Mouse (Mus musculus) forebrain, embryonic 11.5 days (tissue): ENCODE results near the gene Prss22. TPM values are rescaled to one million over a fixed set of nuclear protein-coding genes. Genes with fewer than 3 reads are reported as not detected.

Source experiments
- ATAC-seq: fragments of 200-750 bp; cut with Nextera tagmentation; replicated peaks from 2 replicates; pipeline ENCODE4 v1.8.0; 2017; ENCODE audit warnings: moderate TSS enrichment; ENCODE audit not compliant: low FRiP score
- DNase-seq: peaks from one replicate; pipeline ENCODE4 v3.0.0-alpha.2; 2017; ENCODE audit warnings: low spot score
- H3K27ac ChIP-seq: fragments of 300-500 bp; sonication (generic); 2 replicates; pipeline ENCODE4 v1.5.1; 2014; ENCODE audit warnings: low read depth, low read length
- H3K27me3 ChIP-seq: fragments of 300-500 bp; sonication (generic); 2 replicates; pipeline ENCODE4 v1.6.1; 2014; ENCODE audit warnings: mild to moderate bottlenecking, low read length, mixed read lengths; ENCODE audit not compliant: control insufficient read depth, insufficient read depth
- H3K36me3 ChIP-seq: fragments of 300-500 bp; sonication (generic); 2 replicates; pipeline ENCODE4 v1.6.1; 2014; ENCODE audit warnings: mild to moderate bottlenecking, low read length, moderate library complexity, mixed read lengths; ENCODE audit not compliant: control insufficient read depth, insufficient read depth
- H3K4me1 ChIP-seq: fragments of 300-500 bp; sonication (generic); replicated peaks from 2 replicates; pipeline ENCODE4 v1.6.1; 2014; ENCODE audit warnings: low read length, mixed read lengths; ENCODE audit not compliant: control insufficient read depth, insufficient read depth
- H3K4me2 ChIP-seq: fragments of 300-500 bp; sonication (generic); 2 replicates; pipeline ENCODE4 v1.6.1; 2014; ENCODE audit warnings: low read depth, mild to moderate bottlenecking, low read length, moderate library complexity, mixed read lengths; ENCODE audit not compliant: severe bottlenecking
- H3K4me3 ChIP-seq: fragments of 300-500 bp; sonication (generic); 2 replicates; pipeline ENCODE4 v1.5.1; 2014; ENCODE audit warnings: low read depth, low read length
- H3K9ac ChIP-seq: fragments of 300-500 bp; sonication (generic); 2 replicates; pipeline ENCODE4 v1.6.1; 2014; ENCODE audit warnings: low read length
- H3K9me3 ChIP-seq: fragments of 300-500 bp; sonication (generic); 2 replicates; pipeline ENCODE4 v1.6.1; 2016; ENCODE audit warnings: low read length, mixed read lengths; ENCODE audit not compliant: control insufficient read depth
- WGBS: fragments of 180-500 bp; shearing (Covaris S2); extraction: QIAGEN DNeasy Blood & Tissue Kit; methylation state at CpG from one replicate; pipeline ENCODE4 v1.1.7; 2014; 5-methylcytosine and 5-hydroxymethylcytosine counted together
- polyA plus RNA-seq: library from polyadenylated mRNA; unstranded; fragments of >200 nt; fragmentation: Nextera tagmentation; extraction: Ambion mirVana; gene quantifications from 2 replicates; pipeline ENCODE4 v1.2.1, GENCODE M21; 2014

Prss22 gene
- polyA plus RNA-seq, 1 experiment from 2014 or later = not detected

- 0 out of 2 replicates have a peak, but pooled peaks cover 3% of the 10 kb centered on the region for H3K4me1 ChIP-seq
- 75% methylated on average over 9 of the region's 9 CpGs for WGBS
- no peak overlapping the region for H3K27ac ChIP-seq
- H3K4me2 ChIP-seq = peak overlapping the region; percentile 37; the same call in 1 of the 2 replicates
- H3K4me3 ChIP-seq = no peak overlapping the region
- H3K36me3 ChIP-seq = no peaks in the 10 kb centered on the region
- peak; percentile 63 for ATAC-seq
- no peak for DNase-seq
- no peaks in the 10 kb centered on the region for H3K27me3 ChIP-seq
- peak overlapping the region; percentile 47; the same call in 1 of the 2 replicates for H3K9ac ChIP-seq
- H3K9me3 ChIP-seq = no peaks in the 10 kb centered on the region
Measured at GRCm38 (mm10) chr17:23992789-23993553, 4.9 kb downstream of the Prss22 start.

- Histone ChIP-seq H3K4me1 (0 out of 2 replicates have a peak, but pooled peaks cover 3% of the 10 kb centered on the region), H3K27ac (no peak overlapping the region), H3K27me3 (no peaks in the 10 kb centered on the region), H3K9me3 (no peaks in the 10 kb centered on the region), H3K4me3 (no peak overlapping the region), H3K4me2 (no peak overlapping the region), H3K36me3 (no peaks in the 10 kb centered on the region), H3K9ac (no peak overlapping the region)
- ATAC-seq (no peak), DNase-seq (no peak)
- 57% methylated on average over 2 of the region's 2 CpGs for WGBS
Measured at GRCm38 (mm10) chr17:23989802-23990201, 8.1 kb downstream of the Prss22 start.

GRCm38 (mm10) chr17:23984989-23985388, 12.9 kb downstream of the Prss22 start:
- ATAC-seq = no peak
- 87% methylated on average over 1 of the region's 1 CpGs for WGBS
- Histone ChIP-seq H3K4me2 (no peak overlapping the region), H3K9ac (no peak overlapping the region), H3K27me3 (no peaks in the 10 kb centered on the region), H3K4me3 (no peak overlapping the region), H3K4me1 (no peaks in the 10 kb centered on the region), H3K9me3 (no peaks in the 10 kb centered on the region), H3K27ac (no peak overlapping the region), H3K36me3 (no peaks in the 10 kb centered on the region)
- DNase-seq = no peak

GRCm38 (mm10) chr17:23982912-23983311, 15.0 kb downstream of the Prss22 start:
- Histone ChIP-seq H3K36me3 (no peaks in the 10 kb centered on the region), H3K4me2 (no peak overlapping the region), H3K27me3 (no peaks in the 10 kb centered on the region), H3K9me3 (no peaks in the 10 kb centered on the region), H3K27ac (no peak overlapping the region), H3K4me1 (no peaks in the 10 kb centered on the region), H3K9ac (no peak overlapping the region), H3K4me3 (no peak overlapping the region)
- 72% methylated on average over 4 of the region's 4 CpGs for WGBS
- ATAC-seq (no peak), DNase-seq (no peak)

GRCm38 (mm10) chr17:23980297-23980909, 17.5 kb downstream of the Prss22 start, which contains the start of gene Prss30:
Prss30 (minus strand) TSS chr17:23980566.
- Histone ChIP-seq H3K27ac (no peak within 1 kb of the TSS), H3K36me3 (no peaks in the 10 kb centered on the region), H3K9me3 (no peaks in the 10 kb centered on the region), H3K27me3 (no peaks in the 10 kb centered on the region), H3K4me3 (no peak within 1 kb of the TSS), H3K9ac (no peak within 1 kb of the TSS), H3K4me1 (no peaks in the 10 kb centered on the region), H3K4me2 (no peak within 1 kb of the TSS)
- WGBS = 85% methylated on average over 10 of the region's 10 CpGs
- DNase-seq (no peak), ATAC-seq (no peak)

GRCm38 (mm10) chr17:23979471-23979870, 18.4 kb downstream of the Prss22 start:
- Histone ChIP-seq H3K9me3 (no peaks in the 10 kb centered on the region), H3K4me1 (no peaks in the 10 kb centered on the region), H3K4me2 (no peak overlapping the region), H3K36me3 (no peaks in the 10 kb centered on the region), H3K4me3 (no peak overlapping the region), H3K27me3 (no peaks in the 10 kb centered on the region), H3K27ac (no peak overlapping the region), H3K9ac (no peak overlapping the region)
- no peak for ATAC-seq
- no peak for DNase-seq
- WGBS = 71% methylated on average over 3 of the region's 3 CpGs

GRCm38 (mm10) chr17:23976665-23977064, 21.2 kb downstream of the Prss22 start:
- H3K4me2 ChIP-seq = no peak overlapping the region
- ATAC-seq (no peak), DNase-seq (no peak)
- no peak overlapping the region for H3K9ac ChIP-seq
- no peaks in the 10 kb centered on the region for H3K4me1 ChIP-seq
- 90% methylated on average over 4 of the region's 4 CpGs for WGBS
- H3K27me3 ChIP-seq = no peaks in the 10 kb centered on the region
- no peak overlapping the region for H3K4me3 ChIP-seq
- H3K36me3 ChIP-seq = no peaks in the 10 kb centered on the region
- no peak overlapping the region for H3K27ac ChIP-seq
- no peaks in the 10 kb centered on the region for H3K9me3 ChIP-seq

- no peaks in the 10 kb centered on the region for H3K4me1 ChIP-seq
- no peak overlapping the region for H3K27ac ChIP-seq
- no peaks in the 10 kb centered on the region for H3K9me3 ChIP-seq
- H3K4me2 ChIP-seq = no peak overlapping the region
- H3K36me3 ChIP-seq = no peaks in the 10 kb centered on the region
- H3K9ac ChIP-seq = no peak overlapping the region
- no peak for ATAC-seq
- 85% methylated on average over 9 of the region's 9 CpGs for WGBS
- H3K4me3 ChIP-seq = no peak overlapping the region
- DNase-seq = no peak
- H3K27me3 ChIP-seq = no peaks in the 10 kb centered on the region
Measured at GRCm38 (mm10) chr17:23971315-23971714, 26.6 kb downstream of the Prss22 start.
